Mouse (Mus musculus) heart, embryonic 15.5 days (tissue): ENCODE measurements around the gene Prr3. TPM values are rescaled to one million over a fixed set of nuclear protein-coding genes. Genes with fewer than 3 reads are reported as not detected.
A peak's percentile ranks its signal among the peaks of the same experiment; 100 is the strongest.
"Not testable (repeated sequence)": the region's sequence is repeated elsewhere in the genome, so short reads cannot be mapped to it uniquely, and the experiment has no call there.

Experiments used
- ATAC-seq: fragments of 200-750 bp; cut with Nextera tagmentation; replicated peaks from 2 replicates; pipeline ENCODE4 v1.8.0; 2017; ENCODE audit warnings: low read depth, moderate TSS enrichment; ENCODE audit not compliant: insufficient number of reproducible peaks, insufficient read depth, low FRiP score
- H3K27ac ChIP-seq: fragments of 300-500 bp; sonication (generic); 2 replicates; pipeline ENCODE4 v1.5.1; 2015; ENCODE audit warnings: mild to moderate bottlenecking, inconsistent platforms
- H3K27me3 ChIP-seq: fragments of 300-500 bp; sonication (generic); 2 replicates; pipeline ENCODE4 v1.6.1; 2015; ENCODE audit warnings: inconsistent platforms
- H3K36me3 ChIP-seq: fragments of 300-500 bp; sonication (generic); 2 replicates; pipeline ENCODE4 v1.6.1; 2015; ENCODE audit warnings: mild to moderate bottlenecking, inconsistent platforms
- H3K4me1 ChIP-seq: fragments of 300-500 bp; sonication (generic); replicated peaks from 2 replicates; pipeline ENCODE4 v1.6.1; 2015; ENCODE audit warnings: inconsistent platforms
- H3K4me2 ChIP-seq: fragments of 300-500 bp; sonication (generic); 2 replicates; pipeline ENCODE4 v1.6.1; 2015; ENCODE audit warnings: inconsistent platforms, mild to moderate bottlenecking, moderate library complexity
- H3K4me3 ChIP-seq: fragments of 300-500 bp; sonication (generic); 2 replicates; pipeline ENCODE4 v1.5.1; 2015; ENCODE audit warnings: mild to moderate bottlenecking, inconsistent platforms
- H3K9ac ChIP-seq: fragments of 300-500 bp; sonication (generic); 2 replicates; pipeline ENCODE4 v1.6.1; 2015; ENCODE audit warnings: mild to moderate bottlenecking, inconsistent platforms
- H3K9me3 ChIP-seq: fragments of 300-500 bp; sonication (generic); replicated peaks from 2 replicates; pipeline ENCODE4 v1.6.1; 2016; ENCODE audit warnings: inconsistent platforms
- WGBS: fragments of 180-500 bp; shearing (Covaris S2); methylation state at CpG from one replicate; pipeline ENCODE4 v1.1.7; 2015; ENCODE audit warnings: mixed read lengths; 5-methylcytosine and 5-hydroxymethylcytosine counted together
- polyA plus RNA-seq: library from polyadenylated mRNA; unstranded; fragments of >200 nt; fragmentation: Nextera tagmentation; extraction: Ambion mirVana; gene quantifications from 2 replicates; pipeline ENCODE4 v1.2.1, GENCODE M21; 2015

Gene Prr3
- polyA plus RNA-seq, 1 experiment from 2014 or later, result 13.7 TPM

DNA sequence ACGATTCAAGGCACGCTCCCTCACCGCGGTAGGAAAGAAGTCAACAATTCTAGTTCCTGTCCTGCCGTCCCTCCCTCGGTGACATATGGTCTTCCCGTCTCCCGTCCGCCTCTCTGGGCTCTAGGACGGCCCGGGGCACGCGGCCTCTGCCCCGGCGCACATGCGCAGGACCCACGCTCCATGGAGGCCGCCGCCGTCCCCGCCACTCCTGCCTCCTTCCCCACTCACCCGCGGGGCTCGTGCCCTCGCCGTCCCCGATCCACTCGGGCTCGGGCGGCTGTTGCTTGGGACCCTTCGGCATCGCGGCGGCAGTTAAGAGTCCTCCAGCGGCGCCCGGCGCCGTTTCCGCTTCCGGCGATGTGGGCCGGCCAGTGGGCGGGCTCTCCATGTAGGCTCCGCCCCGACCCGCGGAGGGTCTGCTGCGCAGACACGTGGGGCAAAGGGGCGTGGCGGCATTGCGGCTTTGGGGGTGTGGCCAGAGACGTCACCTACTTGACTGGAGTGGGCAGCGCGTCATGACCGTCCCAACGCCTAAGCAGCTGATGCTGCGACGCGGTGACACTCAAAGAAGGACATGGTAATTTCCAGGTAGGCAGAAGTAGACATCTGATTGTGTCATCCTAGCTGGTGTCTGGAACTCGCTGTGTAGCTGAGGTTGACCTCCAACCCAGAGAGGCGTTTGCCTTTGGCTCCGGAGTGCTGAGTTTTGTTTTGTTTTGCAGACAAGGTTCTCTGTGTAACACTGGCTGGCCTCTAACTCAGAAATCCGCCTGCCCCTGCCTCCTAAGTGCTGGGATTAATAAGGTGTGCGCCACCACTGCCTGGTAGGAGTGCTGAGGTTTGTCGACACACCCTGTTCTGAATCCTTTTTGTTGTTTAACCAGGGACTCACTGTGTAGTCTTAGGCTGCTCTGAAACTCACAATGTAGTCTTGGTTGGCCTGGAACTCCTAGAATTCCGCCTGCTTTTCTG, 10.3 kb downstream of the Prr3 start, which contains the start of gene Abcf1:
Abcf1 (minus strand) TSS at position 344 of the 972 bp plus-strand sequence.
- Histone ChIP-seq H3K4me1 (peaks cover 22% of the 10 kb centered on the region), H3K36me3 (peaks cover 23% of the 10 kb centered on the region), H3K4me3 (peak within 1 kb of the TSS; percentile 79), H3K4me2 (peak within 1 kb of the TSS; percentile 72), H3K27ac (peak within 1 kb of the TSS; percentile 86), H3K9me3 (no peaks in the 10 kb centered on the region), H3K27me3 (no peaks in the 10 kb centered on the region), H3K9ac (peak within 1 kb of the TSS; percentile 83)
- under 1% methylated on average over 68 of the region's 68 CpGs for WGBS
- peak; percentile 96 for ATAC-seq

DNA sequence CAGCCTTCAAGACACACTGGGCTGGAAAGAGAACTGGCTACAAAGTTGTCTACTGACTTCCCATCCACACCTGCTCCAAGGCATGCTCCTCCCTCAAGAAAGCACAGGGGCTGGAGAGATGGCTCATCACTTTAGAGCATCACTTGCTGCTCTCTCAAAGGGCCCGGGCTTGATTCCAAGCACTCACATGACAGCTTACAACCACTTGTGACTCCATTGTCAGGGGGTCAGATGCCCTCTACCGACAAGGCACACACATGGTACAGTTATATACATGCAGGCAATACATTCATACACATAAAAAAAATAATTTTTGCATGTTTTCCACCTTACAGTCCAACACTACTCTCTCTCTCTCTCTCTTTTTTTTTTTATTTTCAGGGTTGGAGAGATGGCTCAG, 12.4 kb downstream of the Prr3 start:
- Histone ChIP-seq H3K4me1 (peaks cover 22% of the 10 kb centered on the region), H3K9me3 (no peaks in the 10 kb centered on the region), H3K4me2 (no peak overlapping the region), H3K4me3 (no peak overlapping the region), H3K9ac (no peak overlapping the region), H3K36me3 (peaks cover 30% of the 10 kb centered on the region), H3K27me3 (no peaks in the 10 kb centered on the region), H3K27ac (no peak overlapping the region)
- ATAC-seq, result no peak
- 81% methylated on average over 2 of the region's 2 CpGs for WGBS

DNA sequence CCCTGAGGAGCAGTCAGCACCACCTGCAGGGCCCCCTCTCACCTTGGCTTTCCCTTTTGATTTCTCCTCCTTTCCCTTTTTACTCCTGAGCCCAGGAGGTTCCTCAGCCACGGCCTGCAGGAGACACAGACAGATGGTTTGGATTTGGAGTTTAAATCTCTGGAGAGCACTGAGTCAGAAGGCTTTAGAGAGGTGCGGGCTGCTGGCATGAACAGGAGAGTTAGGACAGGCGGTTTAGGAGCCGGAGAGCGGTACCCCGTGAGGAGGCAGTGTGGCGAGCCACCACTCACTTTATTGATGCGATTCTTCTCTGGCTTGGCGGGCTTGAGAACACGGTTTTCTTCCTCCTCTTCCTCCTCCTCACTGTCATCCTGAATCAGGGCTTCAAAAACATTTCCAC, 16.8 kb downstream of the Prr3 start:
- Histone ChIP-seq H3K4me3 (no peak overlapping the region), H3K9ac (no peak overlapping the region), H3K9me3 (no peaks in the 10 kb centered on the region), H3K4me2 (no peak overlapping the region), H3K4me1 (peaks cover 6% of the 10 kb centered on the region), H3K36me3 (peaks cover 70% of the 10 kb centered on the region), H3K27me3 (no peaks in the 10 kb centered on the region), H3K27ac (no peak overlapping the region)
- 90% methylated on average over 10 of the region's 10 CpGs for WGBS
- no peak for ATAC-seq

DNA sequence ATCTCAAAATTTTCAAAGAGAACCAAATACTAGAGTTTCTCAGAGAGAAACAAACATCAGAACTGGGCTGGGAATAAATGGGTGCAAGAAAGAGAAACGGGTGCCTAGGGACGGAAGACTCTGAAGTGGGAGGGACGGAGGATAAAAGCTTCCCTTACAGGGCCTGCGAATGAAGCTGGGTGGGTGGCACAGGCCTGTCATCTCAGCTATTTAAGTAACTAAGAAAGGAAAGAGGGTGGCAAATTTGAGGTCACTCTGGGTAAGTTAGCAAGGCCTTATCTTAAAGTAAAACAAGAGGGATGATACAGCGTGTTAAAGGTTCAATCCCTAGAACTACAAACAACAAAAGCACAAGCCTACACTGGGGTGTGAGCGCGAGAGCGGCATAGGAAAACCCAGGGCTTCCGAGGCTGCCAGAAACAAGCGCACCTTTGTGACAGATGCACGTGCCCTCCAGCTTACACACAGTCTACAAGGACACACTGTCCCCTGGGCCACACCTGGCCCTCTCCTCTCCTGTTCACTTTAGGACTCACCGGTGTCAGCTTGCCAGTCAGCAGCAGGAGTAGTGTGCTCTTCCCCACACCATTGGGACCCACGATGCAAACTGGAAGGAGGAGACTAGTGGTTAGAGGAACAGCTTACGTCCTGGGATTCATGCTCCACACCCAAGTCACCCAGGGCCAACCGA, 21.4 kb downstream of the Prr3 start:
- H3K9ac ChIP-seq, result no peak overlapping the region
- H3K9me3 ChIP-seq, result no peaks in the 10 kb centered on the region
- H3K36me3 ChIP-seq, result peaks cover 82% of the 10 kb centered on the region
- H3K4me3 ChIP-seq, result no peak overlapping the region
- no peak overlapping the region for H3K4me2 ChIP-seq
- ATAC-seq, result no peak
- no peaks in the 10 kb centered on the region for H3K4me1 ChIP-seq
- 93% methylated on average over 15 of the region's 15 CpGs for WGBS
- no peak overlapping the region for H3K27ac ChIP-seq
- no peaks in the 10 kb centered on the region for H3K27me3 ChIP-seq

DNA sequence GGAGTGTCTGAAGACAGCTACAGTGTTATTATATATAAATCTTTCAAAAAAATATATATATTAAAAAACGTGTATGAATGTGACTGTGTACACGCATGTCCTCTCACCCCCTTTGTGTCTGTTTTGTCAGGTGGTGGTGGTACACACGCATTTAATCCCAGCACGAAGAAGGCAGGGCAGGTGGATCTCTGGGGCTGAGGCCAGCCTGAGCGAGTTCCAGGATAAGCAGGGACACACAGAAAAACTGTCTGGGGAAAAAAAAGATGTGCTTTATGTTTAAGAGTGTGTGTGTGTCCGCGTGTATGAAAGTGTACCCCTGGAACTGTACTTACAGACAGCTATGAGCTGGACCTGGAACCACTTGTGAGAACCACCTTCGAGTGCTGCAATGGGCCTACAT, 25.4 kb downstream of the Prr3 start:
- H3K4me3 ChIP-seq, result no peak overlapping the region
- no peak for ATAC-seq
- H3K36me3 ChIP-seq, result peaks cover 43% of the 10 kb centered on the region
- no peak overlapping the region for H3K27ac ChIP-seq
- WGBS, result 76% methylated on average over 8 of the region's 8 CpGs
- H3K4me2 ChIP-seq, result no peak overlapping the region
- H3K9me3 ChIP-seq, result no peaks in the 10 kb centered on the region
- no peaks in the 10 kb centered on the region for H3K27me3 ChIP-seq
- no peaks in the 10 kb centered on the region for H3K4me1 ChIP-seq
- H3K9ac ChIP-seq, result no peak overlapping the region

DNA sequence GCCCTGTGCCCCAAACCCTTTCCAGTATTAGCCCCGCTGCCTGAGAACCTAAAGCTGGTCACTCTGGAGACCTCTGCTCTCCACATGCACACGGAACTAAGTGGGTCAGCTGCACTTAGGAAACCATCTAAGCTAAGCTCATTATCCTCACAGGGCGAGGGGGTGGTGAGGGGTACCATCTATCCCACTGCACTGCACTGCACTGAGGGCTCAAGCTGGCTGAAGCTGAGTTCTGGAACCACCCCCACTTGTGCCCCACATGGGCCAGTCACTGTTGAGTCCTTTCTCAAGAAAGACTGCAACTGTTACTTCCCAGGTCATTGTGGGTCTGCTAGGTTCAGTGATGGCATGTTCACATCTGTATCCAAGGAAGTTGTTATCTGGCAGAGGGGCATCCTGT, 27.5 kb downstream of the Prr3 start:
- not testable (repeated sequence) for H3K9ac ChIP-seq, H3K9me3 ChIP-seq, H3K4me2 ChIP-seq, H3K27me3 ChIP-seq, H3K4me1 ChIP-seq, H3K27ac ChIP-seq, H3K4me3 ChIP-seq, ATAC-seq
- WGBS, result 75% methylated on average over 2 of the region's 3 CpGs
- H3K36me3 ChIP-seq, result peaks cover 22% of the 10 kb centered on the region

DNA sequence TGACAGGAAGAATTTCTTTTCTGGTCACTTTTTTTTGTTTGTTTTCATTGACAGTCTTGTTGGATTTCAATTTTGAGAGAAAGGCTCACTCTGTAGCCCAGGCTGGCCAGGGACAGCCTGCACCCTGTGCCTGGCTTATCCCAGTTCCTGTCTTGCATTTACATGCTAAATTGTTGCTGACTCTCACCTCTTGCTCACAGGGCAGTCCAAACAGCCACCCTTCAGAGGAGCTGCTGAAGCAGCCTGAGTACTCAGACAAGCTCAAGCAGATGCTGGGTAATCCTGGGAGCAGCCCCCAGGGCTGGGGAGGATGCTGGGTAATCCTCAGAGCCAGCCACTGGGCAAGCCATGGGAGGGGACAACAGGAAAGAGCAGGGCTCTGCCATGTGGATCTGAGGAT, 29.1 kb downstream of the Prr3 start:
- not testable (repeated sequence) for H3K27me3 ChIP-seq, H3K9me3 ChIP-seq, H3K27ac ChIP-seq, H3K36me3 ChIP-seq, H3K4me2 ChIP-seq, ATAC-seq, H3K9ac ChIP-seq, H3K4me3 ChIP-seq, H3K4me1 ChIP-seq

DNA sequence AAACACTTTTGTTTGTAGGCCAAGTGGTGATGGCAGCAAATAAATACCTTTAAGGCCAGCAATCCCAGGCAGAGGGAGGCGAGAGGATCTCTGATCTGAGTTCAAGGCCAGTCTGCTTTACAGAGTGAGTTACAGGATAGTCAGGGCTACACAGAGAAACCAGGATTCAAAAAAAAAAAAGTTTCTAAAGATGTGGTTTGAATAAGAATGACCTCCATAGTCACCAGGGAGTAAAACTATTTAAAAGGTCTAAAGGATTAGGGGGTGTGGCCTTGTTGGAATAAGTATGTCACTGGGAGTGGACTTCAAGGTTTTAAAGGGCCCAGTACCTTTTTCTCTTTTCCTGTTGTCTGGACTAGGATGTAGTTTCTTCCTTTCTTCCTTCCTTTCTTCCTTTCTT, 40.1 kb downstream of the Prr3 start:
- H3K27ac ChIP-seq, result no peak overlapping the region
- H3K9me3 ChIP-seq, result no peaks in the 10 kb centered on the region
- WGBS, result 48% methylated on average over 1 of the region's 1 CpGs
- H3K4me3 ChIP-seq, result no peak overlapping the region
- H3K4me1 ChIP-seq, result no peaks in the 10 kb centered on the region
- no peaks in the 10 kb centered on the region for H3K36me3 ChIP-seq
- H3K27me3 ChIP-seq, result no peaks in the 10 kb centered on the region
- no peak overlapping the region for H3K9ac ChIP-seq
- H3K4me2 ChIP-seq, result no peak overlapping the region
- no peak for ATAC-seq

DNA sequence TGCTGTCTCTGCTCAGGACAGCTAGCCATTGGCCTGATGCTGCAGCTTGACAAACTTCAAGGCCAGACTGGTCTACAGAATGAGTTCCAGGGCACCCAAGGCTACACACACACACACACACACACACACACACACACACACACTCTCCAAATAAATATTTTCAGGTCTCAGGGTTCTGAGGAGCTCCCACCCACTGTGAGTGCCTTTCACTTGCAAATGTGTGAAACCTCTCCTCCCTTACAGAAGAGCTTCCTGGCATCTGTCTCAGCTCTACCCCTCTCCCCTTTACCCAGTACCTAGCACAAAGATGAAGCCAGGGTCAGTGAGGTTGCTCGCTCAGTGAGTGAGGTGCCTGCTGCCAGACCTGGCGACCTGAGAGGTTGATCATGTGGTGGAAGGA, 40.9 kb downstream of the Prr3 start:
- no peak for ATAC-seq
- Histone ChIP-seq H3K36me3 (no peaks in the 10 kb centered on the region), H3K27me3 (no peaks in the 10 kb centered on the region), H3K4me2 (no peak overlapping the region), H3K4me3 (no peak overlapping the region), H3K9ac (no peak overlapping the region), H3K9me3 (no peaks in the 10 kb centered on the region), H3K4me1 (no peaks in the 10 kb centered on the region), H3K27ac (no peak overlapping the region)
- 47% methylated on average over 2 of the region's 2 CpGs for WGBS

DNA sequence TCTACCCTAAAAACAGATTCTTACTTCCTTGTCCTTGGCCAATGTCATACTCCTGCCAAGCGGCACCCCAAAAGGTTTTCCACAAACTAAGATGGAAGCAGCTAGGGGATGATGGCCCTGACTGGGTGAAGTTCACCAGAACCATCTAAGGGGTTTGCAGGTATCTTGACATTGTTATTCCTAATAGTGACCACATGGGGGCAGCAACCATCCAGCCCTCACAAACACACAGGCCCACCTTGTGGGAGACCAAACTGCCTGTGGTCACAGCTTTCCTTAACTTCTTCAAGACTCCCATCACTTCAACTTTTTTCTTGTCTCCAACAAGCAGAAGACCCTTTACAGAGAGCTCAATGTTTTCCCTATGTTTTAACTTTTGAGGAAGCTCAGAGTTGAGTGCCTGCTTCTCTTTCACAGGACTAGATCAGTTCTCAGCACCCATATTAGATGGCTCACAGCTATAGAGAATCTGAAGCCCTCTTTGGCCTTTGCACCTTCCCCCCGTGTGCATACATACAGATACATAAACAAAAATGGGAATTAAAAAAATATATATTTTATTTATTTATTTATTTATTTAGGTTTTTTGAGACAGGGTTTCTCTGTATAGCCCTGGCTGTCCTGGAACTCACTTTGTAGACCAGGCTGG, 42.2 kb downstream of the Prr3 start:
- 25% methylated on average over 2 of the region's 2 CpGs for WGBS
- Histone ChIP-seq H3K4me1 (no peaks in the 10 kb centered on the region), H3K27me3 (no peaks in the 10 kb centered on the region), H3K4me3 (no peak overlapping the region), H3K27ac (no peak overlapping the region), H3K9me3 (no peaks in the 10 kb centered on the region), H3K36me3 (no peaks in the 10 kb centered on the region), H3K9ac (no peak overlapping the region), H3K4me2 (no peak overlapping the region)
- ATAC-seq, result no peak

DNA sequence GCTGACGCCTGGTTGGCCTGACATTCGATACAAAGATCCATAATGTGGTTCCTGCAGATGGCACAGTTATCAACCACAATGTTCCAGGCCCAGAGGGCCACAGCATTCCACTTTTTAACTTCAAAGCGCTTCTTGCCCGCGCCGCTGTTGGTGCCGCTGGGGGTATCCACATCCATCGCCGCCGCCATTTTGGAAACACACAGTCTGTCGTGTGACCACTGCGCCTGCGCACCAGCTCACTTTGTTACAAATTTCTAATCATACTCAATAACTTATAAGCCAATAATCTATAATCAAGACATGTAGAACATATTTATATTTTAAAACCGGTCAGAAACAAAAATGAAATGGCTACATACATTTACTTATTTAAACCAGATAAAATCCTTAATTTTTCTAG, 44.3 kb downstream of the Prr3 start:
- H3K4me1 ChIP-seq, H3K9me3 ChIP-seq, H3K27me3 ChIP-seq, H3K4me2 ChIP-seq, H3K36me3 ChIP-seq, H3K4me3 ChIP-seq, ATAC-seq, H3K27ac ChIP-seq, H3K9ac ChIP-seq: not testable (repeated sequence)
- WGBS, result 79% methylated on average over 14 of the region's 14 CpGs
